Mouse (Mus musculus) layer of hippocampus, adult 9-10 months (tissue): Measurements from ENCODE around the gene Dbx1.
A peak's percentile ranks its signal among the peaks of the same experiment; 100 is the strongest.

Experiments
- DNase-seq: peaks from one replicate; pipeline ENCODE4 v3.0.0; 2022; ENCODE audit warnings: low spot score

Dbx1 gene

DNA sequence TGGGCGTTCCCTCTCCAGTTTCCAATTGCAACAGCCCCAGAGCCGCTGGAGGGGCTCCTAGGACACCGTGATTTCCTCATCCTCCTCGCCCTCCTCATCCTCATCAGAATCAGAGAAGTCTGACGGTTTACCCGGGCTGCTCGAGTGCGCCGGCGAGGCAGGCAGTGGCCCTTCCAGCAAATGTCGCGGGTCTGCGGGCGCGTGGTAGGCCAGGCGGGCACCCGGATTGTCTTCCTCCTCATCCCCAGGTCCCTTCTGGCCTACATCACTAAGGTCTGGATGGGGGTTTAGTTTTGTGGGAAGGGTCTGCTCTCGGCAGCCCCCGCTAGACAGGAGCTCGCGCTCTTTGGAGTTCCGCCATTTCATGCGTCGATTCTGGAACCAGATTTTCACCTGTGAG, 4.3 kb downstream of the Dbx1 start:
- no peak for DNase-seq

DNA sequence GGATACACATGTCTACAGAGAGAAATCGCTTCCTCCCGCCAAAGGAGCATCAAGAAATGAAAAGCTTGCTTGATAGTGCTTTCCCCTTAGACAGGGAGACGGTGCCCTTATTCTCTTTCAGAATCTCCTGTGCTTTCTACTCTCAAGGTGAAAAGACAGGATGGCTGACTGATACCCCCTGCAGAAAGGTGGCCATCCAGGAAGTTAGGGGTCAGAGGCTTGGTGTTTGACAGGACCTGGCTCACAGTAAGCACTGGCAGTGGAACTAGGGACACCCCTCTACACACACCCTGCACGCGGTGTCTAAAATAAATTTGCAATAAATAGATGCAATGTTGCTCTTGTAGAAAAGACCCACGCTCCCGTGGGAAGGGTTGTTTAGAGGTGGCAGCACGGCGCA, 4.8 kb downstream of the Dbx1 start:
- no peak for DNase-seq

DNA sequence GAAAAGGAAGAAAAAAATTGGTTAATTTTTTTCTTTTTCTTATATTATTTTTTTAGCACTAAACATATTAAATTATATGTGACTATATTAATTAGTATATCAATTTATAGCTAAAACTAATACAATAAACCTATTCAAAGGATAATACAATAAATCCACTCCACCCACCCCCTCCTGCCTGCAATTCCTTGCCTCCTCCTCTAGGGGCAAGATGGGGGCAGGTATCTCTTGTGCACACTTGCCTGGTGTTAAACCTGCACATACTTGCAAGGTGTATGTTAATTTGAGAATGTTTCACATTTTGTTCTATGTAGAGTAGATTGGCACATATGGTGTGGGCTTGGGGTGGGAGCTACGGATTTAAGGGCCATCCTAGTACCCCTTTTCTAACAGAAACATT, 16.5 kb downstream of the Dbx1 start:
- no peak for DNase-seq

DNA sequence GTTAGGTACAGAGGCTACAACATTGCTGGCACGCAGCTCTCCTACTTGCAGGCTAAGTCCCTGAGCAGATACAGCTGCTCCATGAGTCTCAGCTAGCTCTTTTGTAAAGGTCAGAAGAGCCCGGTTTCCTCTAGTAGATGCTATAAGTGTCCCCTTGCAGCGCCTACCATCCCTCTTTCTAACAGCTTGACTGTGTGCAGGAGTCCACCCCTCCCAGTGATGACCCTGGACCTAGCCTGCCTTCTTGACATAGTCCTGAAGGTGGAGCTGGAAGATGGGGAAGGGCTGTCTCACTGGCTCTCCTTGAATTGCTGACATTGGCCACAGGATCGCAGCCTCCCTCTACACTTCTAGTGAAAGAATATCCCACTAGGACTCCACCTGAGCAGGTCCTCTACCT, 19.6 kb downstream of the Dbx1 start:
- DNase-seq, result no peak

DNA sequence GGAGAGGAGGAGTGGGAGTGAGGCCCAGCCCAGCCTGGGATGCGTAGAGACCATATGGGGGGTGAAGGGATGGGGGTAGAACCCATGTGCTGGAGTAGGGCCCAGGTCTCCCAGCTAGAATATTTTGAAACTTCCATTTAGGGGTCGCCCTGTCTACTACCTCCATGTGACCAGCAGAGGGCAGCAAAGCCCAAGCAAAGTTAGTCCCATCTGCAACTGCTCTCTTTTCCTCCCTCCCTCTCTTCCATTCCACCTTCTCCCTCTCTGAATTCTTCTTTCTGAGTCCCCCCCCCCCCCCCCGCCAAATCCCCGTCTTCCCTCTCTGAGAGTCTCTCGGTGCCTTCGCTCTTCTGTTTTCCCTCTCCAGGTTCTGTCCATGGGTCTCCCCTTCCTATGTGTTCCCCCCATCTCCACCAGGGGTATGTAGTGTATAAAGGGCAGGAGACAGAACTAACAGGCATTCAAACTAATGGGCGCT, 20.4 kb downstream of the Dbx1 start:
- DNase-seq, result no peak

DNA sequence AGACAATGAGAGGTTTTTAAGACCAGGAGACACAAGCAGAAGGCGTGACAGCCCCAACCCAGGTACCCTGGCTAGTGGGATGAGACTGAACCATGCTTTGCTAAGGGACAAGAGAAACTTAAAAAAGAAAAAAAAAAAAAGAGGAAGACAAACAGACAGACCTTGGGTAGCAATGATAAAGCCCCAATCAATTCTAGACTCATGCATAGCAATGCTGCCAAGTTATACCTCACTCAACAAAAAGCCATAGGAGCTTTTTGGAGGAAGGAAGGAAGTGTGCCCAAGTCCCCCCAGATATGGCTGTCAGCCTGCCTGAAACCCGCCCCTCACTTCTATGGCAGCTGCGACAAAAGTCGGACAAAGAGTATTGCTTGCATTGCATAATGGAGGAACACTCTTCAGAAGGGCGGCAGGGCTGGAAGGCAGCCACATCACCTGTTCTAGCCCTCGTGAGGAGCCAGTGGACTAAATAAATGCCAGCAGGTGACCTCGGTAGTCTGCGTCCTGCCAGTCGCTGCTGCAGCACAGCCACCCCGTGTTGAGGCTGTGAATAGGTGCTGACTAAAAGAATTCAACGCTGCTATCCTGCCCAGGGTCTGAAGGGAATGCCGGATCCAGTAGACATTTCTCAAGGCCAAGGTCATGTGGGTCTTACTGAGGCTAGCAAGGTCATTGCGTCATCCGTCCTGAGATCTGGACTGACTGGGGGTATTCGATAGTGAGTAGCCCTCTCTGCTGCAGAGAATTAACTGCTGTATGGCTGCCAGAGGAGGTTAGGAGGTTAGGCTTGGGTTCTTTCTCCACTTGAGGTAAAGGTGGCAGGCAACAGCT, 31.5 kb downstream of the Dbx1 start:
- no peak for DNase-seq

DNA sequence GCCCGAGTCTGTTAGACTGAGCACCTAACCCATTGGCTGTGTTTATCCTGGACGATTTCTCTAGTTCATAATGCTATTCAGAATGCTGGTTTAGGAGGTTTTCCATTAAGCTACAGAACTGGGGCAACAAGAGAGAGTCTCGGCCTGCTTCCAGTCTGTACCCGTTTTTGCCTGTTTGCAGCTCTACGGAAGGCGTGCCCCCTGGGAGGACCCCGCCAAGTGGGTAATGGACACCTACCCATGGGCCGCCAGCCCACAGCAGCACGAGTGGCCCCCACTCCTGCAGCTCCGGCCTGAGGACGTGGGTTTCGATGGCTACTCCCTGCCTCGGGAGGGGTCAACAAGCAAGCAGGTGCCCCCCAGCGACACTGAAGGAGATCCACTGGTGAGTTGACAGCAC, 32.4 kb downstream of the Dbx1 start:
- DNase-seq, result no peak

DNA sequence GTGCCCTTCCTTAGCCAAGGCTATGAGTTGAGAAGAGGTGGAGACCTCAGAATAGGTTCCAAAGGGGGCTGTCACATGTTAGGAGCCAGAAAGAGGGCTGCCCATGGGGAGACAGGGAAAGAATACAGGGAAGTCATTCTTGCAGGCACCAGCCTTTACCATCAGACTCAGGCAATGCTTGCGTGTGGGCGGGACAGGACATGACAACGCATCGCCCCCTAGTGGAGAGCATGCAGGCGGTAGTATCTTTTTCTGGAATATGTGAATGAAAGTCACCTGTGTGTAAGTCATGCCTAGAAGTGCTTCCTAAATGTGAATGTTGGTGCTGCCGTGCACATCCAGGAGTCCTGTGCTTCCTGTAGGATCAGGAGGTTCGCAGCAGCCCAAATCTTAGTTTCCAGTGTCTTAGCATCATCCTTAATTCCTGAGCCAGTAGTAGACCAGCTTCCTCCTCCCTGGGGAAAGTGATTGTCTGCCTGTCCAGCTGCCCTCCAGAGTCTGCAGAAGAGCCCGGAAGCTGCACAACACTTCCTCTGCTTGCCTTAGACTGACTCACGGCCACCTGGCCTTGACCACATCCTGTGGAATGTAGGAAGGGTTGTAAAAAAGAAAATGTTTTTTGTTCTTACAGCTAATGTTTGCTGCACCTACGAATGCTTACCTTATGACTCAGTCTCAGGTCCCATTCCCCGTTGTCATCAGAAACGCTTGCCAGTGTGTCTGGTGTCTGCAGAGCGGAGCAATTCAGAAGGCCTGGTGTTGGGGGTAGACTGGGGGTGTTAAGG, 35.3 kb downstream of the Dbx1 start:
- peak; percentile 71 for DNase-seq

DNA sequence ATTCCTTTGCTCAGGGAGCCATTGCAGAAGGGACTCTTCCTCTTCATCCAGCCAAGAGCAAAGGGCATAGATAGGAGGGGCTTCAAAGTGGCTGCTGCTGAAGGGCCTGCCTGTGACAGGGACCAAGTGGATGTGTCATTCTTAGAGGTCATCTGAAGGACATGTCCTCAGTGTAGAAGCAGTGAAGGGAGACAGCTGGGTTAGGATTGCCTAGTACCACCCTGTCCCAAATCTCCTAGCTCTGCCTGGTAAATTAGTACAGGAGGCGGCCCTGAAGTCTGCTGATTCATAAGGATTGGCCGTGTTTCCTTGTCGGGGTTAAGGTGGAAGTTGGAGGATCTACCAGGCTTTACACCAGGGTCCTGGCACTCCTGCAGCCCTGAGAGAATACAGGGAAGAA, 36.7 kb downstream of the Dbx1 start:
- no peak for DNase-seq

DNA sequence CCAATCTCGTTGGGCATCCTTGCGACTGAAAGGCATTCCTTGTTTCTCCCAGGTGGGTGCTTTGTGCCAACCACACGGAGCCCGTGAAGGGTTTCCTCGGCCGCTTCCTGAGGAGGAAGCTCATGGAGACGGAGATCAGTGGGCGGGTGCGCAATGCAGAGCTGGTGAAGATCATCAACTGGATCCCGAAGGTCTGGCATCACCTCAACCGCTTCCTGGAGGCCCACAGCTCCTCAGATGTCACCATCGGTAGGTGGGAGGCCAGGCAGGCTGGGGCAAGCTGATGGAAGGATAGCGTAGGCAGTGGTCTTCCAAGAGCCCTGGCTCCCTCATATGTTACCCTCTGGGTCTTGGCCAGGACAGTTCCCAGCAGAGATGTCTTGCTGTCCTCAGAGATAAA, 38.4 kb downstream of the Dbx1 start:
- DNase-seq, result no peak

DNA sequence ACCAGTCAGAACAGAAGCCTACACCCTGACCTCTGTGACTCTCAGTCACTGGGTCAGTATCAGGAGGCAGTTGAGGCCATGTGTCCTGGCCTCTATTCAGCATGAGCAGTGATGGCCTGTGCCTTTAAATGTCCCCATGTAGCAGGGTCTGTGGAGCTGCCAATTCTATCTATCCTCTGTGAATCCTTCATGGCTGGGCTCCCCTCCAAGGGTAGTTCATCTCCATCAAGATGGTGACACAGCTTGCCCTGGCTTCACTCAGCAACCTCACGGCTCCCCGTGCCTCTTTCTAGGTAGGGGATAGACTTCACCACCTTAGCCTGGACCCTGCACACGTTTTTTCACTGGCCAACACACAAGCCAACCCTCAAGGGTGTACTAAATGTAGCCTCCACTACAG, 38.9 kb downstream of the Dbx1 start:
- DNase-seq, result no peak

DNA sequence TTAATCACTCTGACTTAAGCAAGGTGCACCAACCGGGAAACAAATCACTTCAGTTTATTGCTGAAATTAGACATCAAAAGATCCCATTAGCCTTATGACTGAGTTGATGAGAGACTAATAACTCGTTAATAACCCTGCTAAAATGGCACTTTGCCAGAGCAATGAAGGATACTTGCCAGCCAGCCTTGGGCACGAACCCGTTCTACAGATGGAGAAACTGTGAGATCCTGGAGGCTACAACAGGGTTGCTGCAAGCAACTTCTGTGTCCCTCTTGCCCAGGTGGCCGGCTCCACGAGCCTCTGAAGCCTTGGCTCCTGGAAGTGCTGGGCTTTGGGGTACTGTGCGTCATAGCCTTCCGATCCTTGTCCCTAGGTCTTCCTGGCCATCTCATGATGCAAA, 47.0 kb downstream of the Dbx1 start:
- no peak for DNase-seq

DNA sequence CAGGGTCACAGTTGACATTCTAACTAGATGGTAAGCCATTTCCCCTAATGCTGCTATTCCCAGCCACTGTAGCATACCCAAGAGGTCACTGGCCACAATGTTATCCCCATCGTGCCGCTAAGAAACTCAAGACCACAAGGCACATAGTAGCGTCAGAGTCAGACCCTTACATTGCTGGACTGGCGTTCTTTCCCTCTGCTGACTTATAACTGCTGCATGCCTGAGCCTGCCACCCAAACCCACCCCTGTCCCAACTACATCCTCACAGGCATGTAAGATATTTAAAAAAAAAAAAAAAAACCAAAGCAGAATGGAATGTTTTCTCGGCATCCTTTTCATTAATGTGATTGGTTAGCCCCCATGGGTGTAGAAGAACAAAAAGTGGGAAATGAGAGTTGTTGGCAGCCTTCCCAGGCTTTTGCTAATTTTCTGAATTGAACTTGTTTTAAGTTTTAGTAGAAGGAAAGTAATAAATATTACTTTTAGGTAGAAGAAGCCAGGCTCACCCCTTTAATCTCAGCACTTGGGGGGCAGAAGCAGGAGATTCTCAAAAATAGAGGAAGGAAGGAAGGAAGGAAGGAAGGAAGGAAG, 50.0 kb downstream of the Dbx1 start:
- no peak for DNase-seq

DNA sequence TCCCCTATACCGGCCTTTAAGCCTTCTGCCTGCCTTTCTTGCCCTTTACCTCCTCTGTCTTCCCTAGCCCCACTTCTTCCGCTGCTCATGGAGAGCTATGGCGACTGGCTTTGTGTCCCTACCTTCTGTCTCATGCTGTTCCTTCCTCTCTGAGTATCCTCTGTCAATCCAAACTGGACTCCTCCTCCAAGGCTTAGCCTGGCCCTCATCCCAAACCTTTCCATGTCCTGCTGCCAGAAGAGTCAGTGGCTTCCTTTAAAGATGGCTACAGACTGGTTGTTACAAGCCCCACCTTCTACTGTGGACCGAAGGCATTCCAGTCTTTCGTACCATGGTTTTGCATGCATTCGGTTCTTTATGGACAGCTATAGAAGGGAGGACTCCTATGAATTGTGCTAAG, 53.5 kb downstream of the Dbx1 start:
- DNase-seq, result no peak

DNA sequence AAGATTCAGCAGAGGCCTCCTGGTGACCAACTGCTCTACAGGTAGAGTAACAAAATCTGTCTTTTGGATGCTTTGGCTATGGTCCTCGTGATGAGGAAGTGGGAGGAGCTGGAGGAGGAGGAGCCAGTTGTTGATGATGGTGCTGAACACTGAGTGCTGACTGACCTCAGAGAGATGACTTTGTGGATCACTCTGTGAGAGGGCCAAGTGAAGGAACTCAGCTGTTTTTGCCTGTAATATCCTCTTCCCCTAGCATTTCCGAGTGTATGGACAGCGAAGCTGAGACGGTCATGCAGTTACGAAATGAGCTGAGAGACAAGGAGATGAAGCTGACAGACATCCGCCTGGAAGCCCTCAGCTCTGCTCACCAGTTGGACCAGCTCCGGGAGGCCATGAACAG, 54.1 kb downstream of the Dbx1 start:
- no peak for DNase-seq

DNA sequence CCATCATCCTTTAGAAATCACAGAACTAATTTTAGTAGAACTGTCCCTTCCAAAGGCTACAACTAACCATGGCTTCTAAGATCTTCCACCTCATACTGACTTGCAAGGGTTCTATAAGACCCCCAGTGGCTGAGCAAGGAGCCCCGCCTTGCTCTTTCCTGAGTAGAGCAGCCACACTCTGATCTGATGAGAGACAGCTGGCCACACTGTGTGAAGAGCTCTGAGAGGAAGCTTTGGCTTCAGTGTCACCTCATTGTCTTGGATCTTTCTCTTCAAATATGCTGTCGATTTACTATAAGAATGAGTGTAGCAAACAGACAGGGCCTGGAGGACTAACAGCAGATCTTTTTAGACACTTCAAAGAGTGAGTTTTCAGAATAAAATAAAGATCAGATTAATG, 54.7 kb downstream of the Dbx1 start:
- DNase-seq, result no peak
